Mouse (Mus musculus) bone marrow macrophage, adult 2 months (primary cell): ENCODE measurements around the gene Pxn.

Source experiments
- CTCF ChIP-seq: IDR thresholded peaks from 2 replicates; pipeline ENCODE4 v1.5.1; 2012; ENCODE audit warnings: low read depth, mild to moderate bottlenecking, low read length, moderate library complexity
- POLR2A ChIP-seq: IDR thresholded peaks from 2 replicates; pipeline ENCODE4 v1.6.1; 2012; ENCODE audit warnings: mild to moderate bottlenecking, low read depth, low read length, borderline replicate concordance

- TF ChIP-seq CTCF (no peak), POLR2A (no peak)
Measured at GRCm38 (mm10) chr5:115550482-115551005, 44.1 kb downstream of the Pxn start.
